Mouse (Mus musculus) heart, adult 2 months (tissue): ENCODE measurements at regions not wholly inside any gene's neighbourhood (a gene's known extent, or its start where the extent isn't known, plus 50 kb on each side); places are given as distances from the start of the nearest gene placed in this dataset.

Source experiments
- CTCF ChIP-seq: fragments of 200-600 bp; IDR thresholded peaks from 2 replicates; pipeline ENCODE4 v1.8.1; 2022; ENCODE audit warnings: antibody characterized with exemption, mild to moderate bottlenecking, moderate library complexity
- POLR2A ChIP-seq: fragments of 200-500 bp; IDR thresholded peaks from 2 replicates; pipeline ENCODE4 v1.6.1; 2011; ENCODE audit warnings: mild to moderate bottlenecking, low read depth, low read length, control low read depth; ENCODE audit not compliant: insufficient read depth

GRCm38 (mm10) chr9:9342456-9343185 lies 103.7 kb upstream of the Arhgap42 start:
- TF ChIP-seq POLR2A (no peak), CTCF (no peak)
